Mouse (Mus musculus): ENCODE measurements around the gene Nudt17. TPM values are rescaled to one million over a fixed set of nuclear protein-coding genes. Genes with fewer than 3 reads are reported as not detected.

Gene Nudt17
- total and polyA plus RNA-seq, 3 experiments = 0.21 to 1.9 (median 1.0) TPM

GRCm38 (mm10) chr3:96668424-96669067 is 39.8 kb downstream of the Nudt17 start:
- H3K4me2 ChIP-seq (ENCODE audit: insufficient read depth, low read depth, poor library complexity, severe bottlenecking) = no peak overlapping the region
- no peak overlapping the region for H3K27ac ChIP-seq (ENCODE audit: insufficient read depth, low read depth)
- peaks cover 10 to 24% of the 10 kb centered on the region in 2 experiments for H3K4me1 ChIP-seq (ENCODE audit: control insufficient read depth in 1 of 2, insufficient read depth in 2 of 2)
- H3K4me3 ChIP-seq (replicated peaks in 1 of 3; ENCODE audit: low read depth in 2 of 3, low read length in 2 of 3, poor library complexity in 1 of 3) = no peak overlapping the region
- H3K27me3 ChIP-seq (replicated peaks) = peaks cover 12% of the 10 kb centered on the region
- TF ChIP-seq ELF1 (IDR thresholded peaks at IDR 0.05; ENCODE audit: low read depth, low read length) (no peak), NRF1 (IDR thresholded peaks at IDR 0.05; ENCODE audit: low read depth, low read length) (no peak), POLR2A (IDR thresholded peaks at IDR 0.05; ENCODE audit: low read depth, low read length) (no peak), MAFK (IDR thresholded peaks at IDR 0.05; ENCODE audit: insufficient replicate concordance, low read length) (no peak), USF1 (IDR thresholded peaks at IDR 0.05; ENCODE audit: low read depth, low read length) (no peak), JUND (conservative IDR thresholded peaks at IDR 0.05; ENCODE audit: low read depth, low read length) (no peak), MEF2A (IDR thresholded peaks at IDR 0.05; ENCODE audit: borderline replicate concordance, low read depth, low read length) (no peak)
- dilution Hi-C loops (cut with MboI; ENCODE audit: extremely low pct_ligation_motif_present, extremely low pct_unique_long_range_greater_than_20kb, low sequenced_read_pairs) (no loop called here), in situ Hi-C loops (cut with MboI; ENCODE audit: low pct_ligation_motif_present, low pct_unique_long_range_greater_than_20kb, low sequenced_read_pairs) (no loop called here)
- H3K36me3 ChIP-seq (replicated peaks in 1 of 2; ENCODE audit: control insufficient read depth in 1 of 2, insufficient read depth in 1 of 2, low read length in 1 of 2) = no peaks in the 10 kb centered on the region
- no peak overlapping the region for H3K9ac ChIP-seq (ENCODE audit: insufficient read depth, low read depth)
- no peak for DNase-seq (ENCODE audit: extremely low read depth)
- H3K9me3 ChIP-seq (replicated peaks; ENCODE audit: low read length) = no peaks in the 10 kb centered on the region
- H3K79me2 ChIP-seq (replicated peaks; ENCODE audit: control insufficient read depth, extremely low read depth, insufficient read depth, poor library complexity, severe bottlenecking) = no peaks in the 10 kb centered on the region

GRCm38 (mm10) chr3:96667316-96667715 is 41.0 kb downstream of the Nudt17 start:
- DNase-seq (ENCODE audit: extremely low read depth) = peak; percentile 64
- Histone ChIP-seq H3K9me3 (replicated peaks; ENCODE audit: low read length) (no peaks in the 10 kb centered on the region), H3K27ac (ENCODE audit: insufficient read depth, low read depth) (no peak overlapping the region), H3K36me3 (replicated peaks in 1 of 2; ENCODE audit: control insufficient read depth in 1 of 2, insufficient read depth in 1 of 2, low read length in 1 of 2) (peaks cover 0 to 4% of the 10 kb centered on the region in 2 experiments), H3K27me3 (replicated peaks) (peaks cover 12% of the 10 kb centered on the region), H3K4me2 (ENCODE audit: insufficient read depth, low read depth, poor library complexity, severe bottlenecking) (no peak overlapping the region), H3K4me3 (replicated peaks in 1 of 3; ENCODE audit: low read depth in 2 of 3, low read length in 2 of 3, poor library complexity in 1 of 3) (no peak overlapping the region), H3K79me2 (replicated peaks; ENCODE audit: control insufficient read depth, extremely low read depth, insufficient read depth, poor library complexity, severe bottlenecking) (no peaks in the 10 kb centered on the region), H3K9ac (ENCODE audit: insufficient read depth, low read depth) (no peak overlapping the region), H3K4me1 (ENCODE audit: control insufficient read depth in 1 of 2, insufficient read depth in 2 of 2) (peaks cover 4 to 22% of the 10 kb centered on the region in 2 experiments)
- dilution Hi-C loops (cut with MboI; ENCODE audit: extremely low pct_ligation_motif_present, extremely low pct_unique_long_range_greater_than_20kb, low sequenced_read_pairs) = no loop called here
- TF ChIP-seq POLR2A (IDR thresholded peaks at IDR 0.05; ENCODE audit: low read depth, low read length) (no peak), SIN3A (IDR thresholded peaks at IDR 0.05; ENCODE audit: low read length) (no peak), MAFK (IDR thresholded peaks at IDR 0.05; ENCODE audit: insufficient replicate concordance, low read length) (no peak), CTCF (conservative IDR thresholded peaks at IDR 0.05 in 1 of 2, IDR thresholded peaks at IDR 0.05 in 1 of 2; ENCODE audit: low read depth in 2 of 2, low read length in 2 of 2) (peak; percentile 45 to 88), E2F4 (IDR thresholded peaks at IDR 0.05; ENCODE audit: insufficient replicate concordance, low read depth, low read length) (no peak), ZC3H11A (IDR thresholded peaks at IDR 0.05; ENCODE audit: low read depth, low read length) (peak; percentile 77), RAD21 (IDR thresholded peaks at IDR 0.05; ENCODE audit: low read depth, low read length) (peak; percentile 83), SMC3 (IDR thresholded peaks at IDR 0.05; ENCODE audit: low read depth, low read length) (peak; percentile 86), MEF2A (IDR thresholded peaks at IDR 0.05; ENCODE audit: borderline replicate concordance, low read depth, low read length) (no peak), ZMIZ1 (IDR thresholded peaks at IDR 0.05; ENCODE audit: low read depth, low read length) (no peak), MAZ (IDR thresholded peaks at IDR 0.05; ENCODE audit: low read depth, low read length) (no peak), NRF1 (IDR thresholded peaks at IDR 0.05; ENCODE audit: low read depth, low read length) (no peak), HCFC1 (IDR thresholded peaks at IDR 0.05; ENCODE audit: low read depth, low read length) (no peak), JUND (conservative IDR thresholded peaks at IDR 0.05; ENCODE audit: low read depth, low read length) (no peak), ETS1 (conservative IDR thresholded peaks at IDR 0.05; ENCODE audit: low read depth, low read length) (no peak)
- in situ Hi-C loops (cut with MboI; ENCODE audit: low pct_ligation_motif_present, low pct_unique_long_range_greater_than_20kb, low sequenced_read_pairs) = no loop called here

All from CH12.LX (cell line).